Mouse (Mus musculus): ENCODE results near the gene Micall2.
"Not testable (repeated sequence)": the region's sequence is repeated elsewhere in the genome, so short reads cannot be mapped to it uniquely, and the experiment has no call there.

Micall2 gene

GRCm38 (mm10) chr5:139735677-139736503 is at the start of gene Micall2:
TSS of gene Micall2 (minus strand) at chr5:139736336.
- peak; percentile 97 for DNase-seq (ENCODE audit: low spot score)

- peak; percentile 29 for DNase-seq (ENCODE audit: low spot score)
Measured at GRCm38 (mm10) chr5:139781406-139781805, 45.3 kb upstream of the Micall2 start.

GRCm38 (mm10) chr5:139776966-139777365 is 40.8 kb upstream of the Micall2 start:
- DNase-seq (ENCODE audit: low spot score): no peak

- peak; percentile 95 for DNase-seq (ENCODE audit: low spot score)
Measured at GRCm38 (mm10) chr5:139775216-139775926, 39.2 kb upstream of the Micall2 start, which contains the start of gene Ints1. TSS of gene Ints1 (minus strand) at chr5:139775674.

- DNase-seq (ENCODE audit: low spot score): no peak
Measured at GRCm38 (mm10) chr5:139768216-139768615, 32.1 kb upstream of the Micall2 start.

GRCm38 (mm10) chr5:139764296-139764695 is 28.2 kb upstream of the Micall2 start:
- no peak for DNase-seq (ENCODE audit: low spot score)

GRCm38 (mm10) chr5:139758096-139758495 is 22.0 kb upstream of the Micall2 start:
- DNase-seq (ENCODE audit: low spot score): no peak

GRCm38 (mm10) chr5:139756586-139756985 is 20.4 kb upstream of the Micall2 start:
- no peak for DNase-seq (ENCODE audit: low spot score)

GRCm38 (mm10) chr5:139756135-139756534 is 20.0 kb upstream of the Micall2 start:
- no peak for DNase-seq (ENCODE audit: low spot score)

- no peak for DNase-seq (ENCODE audit: low spot score)
Measured at GRCm38 (mm10) chr5:139754753-139755152, 18.6 kb upstream of the Micall2 start.

- peak; percentile 56 for DNase-seq (ENCODE audit: low spot score)
Measured at GRCm38 (mm10) chr5:139750535-139750934, 14.4 kb upstream of the Micall2 start.

GRCm38 (mm10) chr5:139749413-139750125 is 13.4 kb upstream of the Micall2 start:
- no peak for DNase-seq (ENCODE audit: low spot score)

- peak; percentile 69 for DNase-seq (ENCODE audit: low spot score)
Measured at GRCm38 (mm10) chr5:139745771-139746170, 9.6 kb upstream of the Micall2 start.

- DNase-seq (ENCODE audit: low spot score): not testable (repeated sequence)
Measured at GRCm38 (mm10) chr5:139742640-139743039, 6.5 kb upstream of the Micall2 start.

- DNase-seq (ENCODE audit: low spot score): no peak
Measured at GRCm38 (mm10) chr5:139738592-139739315, 2.6 kb upstream of the Micall2 start.

GRCm38 (mm10) chr5:139737841-139738591 is 1.9 kb upstream of the Micall2 start:
- no peak for DNase-seq (ENCODE audit: low spot score)

- DNase-seq (ENCODE audit: low spot score): no peak
Measured at GRCm38 (mm10) chr5:139736504-139736940, 386 bp upstream of the Micall2 start.

GRCm38 (mm10) chr5:139734746-139735145 is 1.4 kb downstream of the Micall2 start:
- no peak for DNase-seq (ENCODE audit: low spot score)

- DNase-seq (ENCODE audit: low spot score): no peak
Measured at GRCm38 (mm10) chr5:139734016-139734415, 2.1 kb downstream of the Micall2 start.

GRCm38 (mm10) chr5:139732634-139733107 is 3.5 kb downstream of the Micall2 start:
- DNase-seq (ENCODE audit: low spot score): peak; percentile 53
